Mouse (Mus musculus) CH12.LX (cell line): Measurements from ENCODE around the gene Pdha1.

ENCODE experiments used
- CHD1 ChIP-seq: IDR thresholded peaks from 2 replicates; pipeline ENCODE4 v1.6.1; 2012; ENCODE audit warnings: low read depth, low read length, improper control_type of control experiment, inconsistent platforms
- CTCF ChIP-seq, 2 experiments: IDR thresholded peaks in 1 of 2; conservative IDR thresholded peaks in 1 of 2; 2 replicates each; pipeline ENCODE4 v1.5.1; 2011 to 2012; ENCODE audit warnings: low read depth in 2 of 2, low read length in 2 of 2, improper control_type of control experiment in 1 of 2, inconsistent platforms in 1 of 2, mild to moderate bottlenecking in 1 of 2, moderate library complexity in 1 of 2
- EP300 ChIP-seq: IDR thresholded peaks from 2 replicates; pipeline ENCODE4 v1.6.1; 2011; ENCODE audit warnings: low read length, improper control_type of control experiment
- HCFC1 ChIP-seq: IDR thresholded peaks from 2 replicates; pipeline ENCODE4 v1.6.1; 2012; ENCODE audit warnings: low read depth, mild to moderate bottlenecking, inconsistent platforms, low read length, improper control_type of control experiment
- IRF4 ChIP-seq: IDR thresholded peaks from 2 replicates; pipeline ENCODE4 v1.6.1; 2014; ENCODE audit warnings: low read depth, mild to moderate bottlenecking, inconsistent platforms, low read length, improper control_type of control experiment
- MAFK ChIP-seq: IDR thresholded peaks from 2 replicates; pipeline ENCODE4 v1.6.1; 2011; ENCODE audit warnings: low read length, improper control_type of control experiment; ENCODE audit not compliant: insufficient replicate concordance
- MAZ ChIP-seq: IDR thresholded peaks from 2 replicates; pipeline ENCODE4 v1.6.1; 2012; ENCODE audit warnings: low read depth, mild to moderate bottlenecking, inconsistent platforms, low read length, improper control_type of control experiment, moderate library complexity
- MXI1 ChIP-seq: IDR thresholded peaks from 2 replicates; pipeline ENCODE4 v1.6.1; 2011; ENCODE audit warnings: mild to moderate bottlenecking, low read depth, low read length, improper control_type of control experiment
- NELFE ChIP-seq: IDR thresholded peaks from 2 replicates; pipeline ENCODE4 v1.6.1; 2011; ENCODE audit warnings: low read depth, low read length, improper control_type of control experiment
- PAX5 ChIP-seq: IDR thresholded peaks from 2 replicates; pipeline ENCODE4 v1.6.1; 2012; ENCODE audit warnings: low read length, inconsistent platforms, mixed read lengths
- POLR2A ChIP-seq: IDR thresholded peaks from 2 replicates; pipeline ENCODE4 v1.6.1; 2011; ENCODE audit warnings: low read depth, mild to moderate bottlenecking, improper control_type of control experiment, low read length
- RCOR1 ChIP-seq: conservative IDR thresholded peaks from 2 replicates; pipeline ENCODE4 v1.6.1; 2012; ENCODE audit warnings: low read depth, mild to moderate bottlenecking, inconsistent platforms, low read length, improper control_type of control experiment
- TCF12 ChIP-seq: IDR thresholded peaks from 2 replicates; pipeline ENCODE4 v1.6.1; 2014; ENCODE audit warnings: low read depth, mild to moderate bottlenecking, inconsistent platforms, low read length, improper control_type of control experiment
- USF1 ChIP-seq: IDR thresholded peaks from 2 replicates; pipeline ENCODE4 v1.6.1; 2014; ENCODE audit warnings: low read depth, mild to moderate bottlenecking, inconsistent platforms, low read length, improper control_type of control experiment

GRCm38 (mm10) chrX:160170150-160170549 is 31.9 kb upstream of the Pdha1 start:
- TF ChIP-seq RCOR1 = no peak
- no peak for TF ChIP-seq MXI1
- TF ChIP-seq CTCF (conservative IDR thresholded peaks at IDR 0.05 in 1 of 2, IDR thresholded peaks at IDR 0.05 in 1 of 2; ENCODE audit: low read depth in 2 of 2, low read length in 2 of 2) = peak; percentile 35 to 73; a peak in 3 of 4 replicates
- no peak for TF ChIP-seq TCF12
- no peak for TF ChIP-seq CHD1
- no peak for TF ChIP-seq HCFC1
- no peak for TF ChIP-seq POLR2A
- no peak for TF ChIP-seq IRF4
- TF ChIP-seq EP300 = no peak
- TF ChIP-seq MAZ = no peak
- TF ChIP-seq MAFK = no peak
- TF ChIP-seq USF1 = no peak
- TF ChIP-seq NELFE = no peak
- no peak for TF ChIP-seq PAX5
